Mouse (Mus musculus) hindbrain, embryonic 14.5 days (tissue): ENCODE measurements at regions not wholly inside any gene's neighbourhood (a gene's known extent, or its start where the extent isn't known, plus 50 kb on each side); places are given as distances from the start of the nearest gene placed in this dataset.
A peak's percentile ranks its signal among the peaks of the same experiment; 100 is the strongest.

Experiments
- ATAC-seq: fragments of 200-750 bp; cut with Nextera tagmentation; 2 replicates; pipeline ENCODE4 v1.8.0; 2017; ENCODE audit warnings: moderate number of reproducible peaks, mild to moderate bottlenecking, moderate TSS enrichment, moderate library complexity; ENCODE audit not compliant: low FRiP score
- DNase-seq: peaks from one replicate; pipeline ENCODE4 v3.0.0-alpha.2; 2015; ENCODE audit warnings: low spot score
- H3K27ac ChIP-seq: fragments of 300-500 bp; sonication (generic); 2 replicates; pipeline ENCODE4 v1.5.1; 2014; ENCODE audit warnings: mild to moderate bottlenecking, moderate library complexity
- H3K27me3 ChIP-seq: fragments of 300-500 bp; sonication (generic); 2 replicates; pipeline ENCODE4 v1.6.1; 2014; ENCODE audit warnings: mild to moderate bottlenecking, low read length, mixed read lengths; ENCODE audit not compliant: control insufficient read depth, insufficient read depth
- H3K36me3 ChIP-seq: fragments of 300-500 bp; sonication (generic); replicated peaks from 2 replicates; pipeline ENCODE4 v1.6.1; 2014; ENCODE audit not compliant: control insufficient read depth, insufficient read depth
- H3K4me1 ChIP-seq: fragments of 300-500 bp; sonication (generic); replicated peaks from 2 replicates; pipeline ENCODE4 v1.6.1; 2014; ENCODE audit warnings: antibody characterized with exemption, low read length, mixed read lengths; ENCODE audit not compliant: control insufficient read depth, insufficient read depth
- H3K4me2 ChIP-seq: fragments of 300-500 bp; sonication (generic); replicated peaks from 2 replicates; pipeline ENCODE4 v1.6.1; 2014; ENCODE audit warnings: mild to moderate bottlenecking, moderate library complexity
- H3K4me3 ChIP-seq: fragments of 300-500 bp; sonication (generic); replicated peaks from 2 replicates; pipeline ENCODE4 v1.5.1; 2014; ENCODE audit warnings: mild to moderate bottlenecking, low read length
- H3K9ac ChIP-seq: fragments of 300-500 bp; sonication (generic); 2 replicates; pipeline ENCODE4 v1.6.1; 2014
- H3K9me3 ChIP-seq: fragments of 300-500 bp; sonication (generic); 2 replicates; pipeline ENCODE4 v1.6.1; 2016; ENCODE audit warnings: low read length; ENCODE audit not compliant: control insufficient read depth
- WGBS: fragments of 180-500 bp; shearing (Covaris S2); extraction: QIAGEN DNeasy Blood & Tissue Kit; methylation state at CpG from one replicate; pipeline ENCODE4 v1.1.7; 2014; 5-methylcytosine and 5-hydroxymethylcytosine counted together

- 98% methylated on average over 1 of the region's 1 CpGs for WGBS
- Histone ChIP-seq H3K9ac (no peak overlapping the region), H3K27me3 (no peaks in the 10 kb centered on the region), H3K27ac (no peak overlapping the region), H3K4me3 (no peak overlapping the region), H3K4me2 (no peak overlapping the region), H3K4me1 (no peaks in the 10 kb centered on the region), H3K9me3 (no peaks in the 10 kb centered on the region), H3K36me3 (no peaks in the 10 kb centered on the region)
- DNase-seq = no peak
- no peak for ATAC-seq
Measured at GRCm38 (mm10) chr16:93152057-93152456, 326.1 kb upstream of the Runx1 start.

DNA sequence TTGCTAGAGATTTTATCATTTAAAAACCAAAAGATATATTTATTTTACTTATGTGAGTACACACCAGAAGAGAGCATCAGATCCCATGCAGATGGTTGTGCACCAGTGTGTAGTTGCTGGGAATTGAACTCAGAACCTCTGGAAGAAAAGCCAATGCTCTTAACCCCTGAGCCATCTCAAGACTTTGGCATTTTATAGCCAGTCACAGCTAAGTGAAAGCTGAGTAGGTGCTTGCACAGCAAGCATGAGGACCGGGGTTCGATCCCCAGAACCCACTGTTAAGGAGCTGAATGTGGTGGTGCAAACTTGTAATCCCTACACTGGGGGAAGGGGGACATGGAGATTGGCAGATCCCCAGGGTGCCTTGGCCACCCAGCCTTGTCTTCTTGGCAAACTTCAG, 325.7 kb upstream of the Runx1 start:
- ATAC-seq (no peak), DNase-seq (no peak)
- 98% methylated on average over 2 of the region's 2 CpGs for WGBS
- no peak overlapping the region for H3K27ac ChIP-seq
- H3K36me3 ChIP-seq = no peaks in the 10 kb centered on the region
- H3K4me2 ChIP-seq = no peak overlapping the region
- no peaks in the 10 kb centered on the region for H3K4me1 ChIP-seq
- no peak overlapping the region for H3K9ac ChIP-seq
- no peaks in the 10 kb centered on the region for H3K9me3 ChIP-seq
- no peaks in the 10 kb centered on the region for H3K27me3 ChIP-seq
- H3K4me3 ChIP-seq = no peak overlapping the region

DNA sequence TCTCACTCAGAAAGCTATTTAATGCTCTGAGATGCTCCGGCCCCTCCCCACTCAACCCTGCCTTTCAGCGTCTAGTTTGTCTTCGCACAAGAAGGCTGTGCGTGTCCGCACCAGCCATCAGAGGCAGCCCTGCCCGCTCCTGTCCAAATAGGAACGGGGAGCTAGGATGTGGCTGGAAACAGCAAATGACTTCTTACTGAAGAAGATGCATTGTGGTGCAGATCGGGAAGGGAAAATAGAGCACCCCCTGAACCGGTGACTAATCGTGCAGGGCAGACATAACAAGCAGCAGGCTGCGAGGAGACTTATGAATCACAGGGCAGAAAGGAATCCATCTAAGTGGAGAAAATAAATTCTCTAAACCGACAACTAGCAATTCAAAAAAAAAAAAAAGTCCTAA, 324.5 kb upstream of the Runx1 start:
- no peak overlapping the region for H3K9ac ChIP-seq
- H3K27ac ChIP-seq = no peak overlapping the region
- no peaks in the 10 kb centered on the region for H3K4me1 ChIP-seq
- no peaks in the 10 kb centered on the region for H3K27me3 ChIP-seq
- H3K4me3 ChIP-seq = no peak overlapping the region
- H3K9me3 ChIP-seq = no peaks in the 10 kb centered on the region
- peak overlapping the region; percentile 19; the same call in 1 of the 2 replicates for H3K4me2 ChIP-seq
- no peaks in the 10 kb centered on the region for H3K36me3 ChIP-seq
- no peak for ATAC-seq
- WGBS = 65% methylated on average over 12 of the region's 12 CpGs
- DNase-seq = no peak

- Histone ChIP-seq H3K36me3 (no peaks in the 10 kb centered on the region), H3K9ac (no peak overlapping the region), H3K9me3 (no peaks in the 10 kb centered on the region), H3K4me2 (no peak overlapping the region), H3K4me3 (no peak overlapping the region), H3K27ac (no peak overlapping the region), H3K27me3 (no peaks in the 10 kb centered on the region), H3K4me1 (no peaks in the 10 kb centered on the region)
- 80% methylated on average over 5 of the region's 5 CpGs for WGBS
- no peak for DNase-seq
- no peak for ATAC-seq
Measured at GRCm38 (mm10) chr16:93147525-93148222, 321.7 kb upstream of the Runx1 start.

DNA sequence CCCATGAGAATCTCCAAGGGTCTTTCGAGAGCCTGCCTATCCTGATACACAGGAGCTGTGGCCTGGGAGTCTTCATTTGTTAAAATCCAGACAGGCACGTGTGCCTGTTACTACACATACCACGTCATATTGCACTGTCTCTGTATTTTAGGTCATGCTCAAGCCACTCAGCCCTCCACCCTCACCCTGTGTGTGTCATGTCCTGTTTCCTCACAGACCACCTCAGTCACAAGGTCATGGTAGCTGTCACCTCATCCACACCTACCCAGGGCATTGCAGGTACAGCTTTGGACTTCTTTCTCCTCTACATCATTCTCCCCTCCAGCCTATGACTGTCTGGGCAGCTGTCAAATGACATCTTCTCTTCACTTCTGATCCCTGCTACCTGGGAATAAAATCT, 320.9 kb upstream of the Runx1 start:
- Histone ChIP-seq H3K9me3 (0 out of 2 replicates have a peak, but pooled peaks cover under 1% of the 10 kb centered on the region), H3K36me3 (no peaks in the 10 kb centered on the region), H3K4me2 (no peak overlapping the region), H3K27me3 (no peaks in the 10 kb centered on the region), H3K9ac (no peak overlapping the region), H3K4me3 (no peak overlapping the region), H3K27ac (no peak overlapping the region), H3K4me1 (no peaks in the 10 kb centered on the region)
- ATAC-seq = no peak
- DNase-seq = no peak
- WGBS = 82% methylated on average over 3 of the region's 3 CpGs

GRCm38 (mm10) chr16:93145617-93146016, 319.7 kb upstream of the Runx1 start:
- Histone ChIP-seq H3K36me3 (no peaks in the 10 kb centered on the region), H3K27me3 (no peaks in the 10 kb centered on the region), H3K4me1 (no peaks in the 10 kb centered on the region), H3K27ac (no peak overlapping the region), H3K9ac (no peak overlapping the region), H3K9me3 (0 out of 2 replicates have a peak, but pooled peaks cover 3% of the 10 kb centered on the region), H3K4me3 (no peak overlapping the region), H3K4me2 (no peak overlapping the region)
- ATAC-seq (no peak), DNase-seq (no peak)
- WGBS = 83% methylated on average over 3 of the region's 3 CpGs

DNA sequence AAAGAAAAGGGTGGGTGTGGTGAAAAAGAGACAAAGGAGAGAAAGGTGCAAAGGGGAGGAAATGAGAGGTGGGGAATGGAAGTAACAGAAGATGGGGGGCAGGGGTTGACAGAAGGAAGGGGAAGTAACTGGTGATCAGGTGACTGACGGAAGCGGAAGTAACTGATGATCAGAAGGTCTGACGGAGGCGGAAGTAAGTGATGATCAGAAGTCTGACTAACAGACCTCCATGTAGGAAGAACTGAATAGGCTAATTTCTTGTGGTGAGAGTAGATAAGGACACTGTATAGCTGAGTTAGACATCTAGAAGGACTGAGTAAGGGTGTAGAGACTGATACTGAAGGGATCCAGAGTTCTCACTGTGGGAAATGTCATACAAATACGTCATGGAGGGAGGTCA, 318.1 kb upstream of the Runx1 start:
- no peak for ATAC-seq
- WGBS = 91% methylated on average over 5 of the region's 5 CpGs

GRCm38 (mm10) chr16:93143164-93143563, 317.2 kb upstream of the Runx1 start:
- H3K4me2 ChIP-seq = no peak overlapping the region
- no peaks in the 10 kb centered on the region for H3K27me3 ChIP-seq
- no peak overlapping the region for H3K27ac ChIP-seq
- WGBS = 79% methylated on average over 10 of the region's 10 CpGs
- 0 out of 2 replicates have a peak, but pooled peaks cover 3% of the 10 kb centered on the region for H3K9me3 ChIP-seq
- H3K9ac ChIP-seq = no peak overlapping the region
- DNase-seq (no peak), ATAC-seq (no peak)
- H3K36me3 ChIP-seq = no peaks in the 10 kb centered on the region
- H3K4me3 ChIP-seq = no peak overlapping the region
- no peaks in the 10 kb centered on the region for H3K4me1 ChIP-seq

More for the DNA sequence above, 318.1 kb upstream of the Runx1 start:
- Histone ChIP-seq H3K36me3 (no peaks in the 10 kb centered on the region), H3K4me1 (no peaks in the 10 kb centered on the region), H3K27me3 (no peaks in the 10 kb centered on the region), H3K4me2 (no peak overlapping the region), H3K9me3 (0 out of 2 replicates have a peak, but pooled peaks cover 3% of the 10 kb centered on the region), H3K27ac (no peak overlapping the region), H3K4me3 (no peak overlapping the region), H3K9ac (no peak overlapping the region)
- DNase-seq = no peak

DNA sequence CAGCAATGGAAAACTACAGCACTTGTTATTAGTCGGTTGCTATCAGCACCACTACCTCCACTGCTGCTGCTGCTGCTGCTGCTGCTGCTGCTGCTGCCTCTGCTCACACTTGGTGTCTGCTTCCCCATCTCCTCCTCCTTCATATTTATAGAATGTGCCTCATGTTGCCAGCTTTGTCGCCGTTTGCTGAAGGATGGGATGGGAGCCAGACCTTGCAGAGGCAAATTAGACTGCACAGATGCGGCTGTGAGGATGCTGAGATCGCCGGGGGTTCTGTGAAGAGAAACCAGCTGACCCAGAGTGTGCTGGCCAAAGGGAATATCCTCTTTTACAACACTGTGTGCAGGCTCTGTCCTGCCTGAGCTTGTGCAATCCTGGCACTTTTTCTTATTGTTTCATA, 316.0 kb upstream of the Runx1 start:
- 75% methylated on average over 6 of the region's 6 CpGs for WGBS
- no peaks in the 10 kb centered on the region for H3K27me3 ChIP-seq
- H3K9me3 ChIP-seq = 0 out of 2 replicates have a peak, but pooled peaks cover 3% of the 10 kb centered on the region
- DNase-seq (no peak), ATAC-seq (no peak)
- no peaks in the 10 kb centered on the region for H3K36me3 ChIP-seq
- H3K4me3 ChIP-seq = no peak overlapping the region
- no peaks in the 10 kb centered on the region for H3K4me1 ChIP-seq
- no peak overlapping the region for H3K27ac ChIP-seq
- H3K4me2 ChIP-seq = no peak overlapping the region
- no peak overlapping the region for H3K9ac ChIP-seq
